Mouse (Mus musculus) retina, postnatal 7 days (tissue): ENCODE measurements around the gene Gadd45a.
"Not testable (repeated sequence)": the region's sequence is repeated elsewhere in the genome, so short reads cannot be mapped to it uniquely, and the experiment has no call there.

ENCODE experiments used
- DNase-seq: peaks from one replicate; pipeline ENCODE4 v3.0.0-alpha.2; 2012; ENCODE audit warnings: low read depth, low spot score

Gadd45a gene

DNA sequence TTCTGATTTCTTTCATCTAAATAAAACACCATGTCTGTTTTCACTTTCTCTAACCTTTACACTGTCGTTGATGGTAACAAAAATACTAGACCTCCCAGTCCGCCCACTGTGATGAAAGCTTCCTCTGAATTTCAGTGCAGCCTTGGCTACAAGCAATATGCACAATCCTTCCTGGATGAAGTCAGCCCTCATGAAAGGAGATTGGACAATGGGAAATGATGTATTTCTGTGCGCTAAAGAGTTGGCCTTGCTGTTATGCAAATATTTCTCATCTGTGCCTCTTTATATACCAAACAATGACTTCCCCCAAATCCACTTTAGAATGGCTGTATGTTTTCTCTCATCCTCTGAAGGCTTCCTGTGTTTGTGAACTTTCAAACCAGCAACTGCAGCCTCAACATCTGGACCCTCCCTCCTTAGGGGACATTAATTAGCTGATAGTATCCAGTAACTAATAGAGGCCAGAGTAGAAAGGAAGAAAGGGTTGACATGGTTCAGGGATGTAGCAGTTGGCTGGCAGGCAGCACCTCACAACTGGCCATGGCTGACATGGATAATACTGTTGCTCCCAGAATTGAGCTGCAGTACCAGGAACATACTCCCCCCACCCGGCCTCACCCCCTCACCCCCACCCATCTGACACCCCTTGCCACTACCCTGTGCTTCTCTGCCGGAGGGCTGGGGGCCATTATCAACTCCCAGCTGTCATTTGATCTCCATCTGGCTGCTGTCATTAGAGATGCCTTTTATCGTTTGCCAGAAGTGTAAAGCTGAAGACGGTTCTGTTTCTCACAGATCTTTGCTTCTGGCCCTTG lies 11.8 kb upstream of the Gadd45a start:
- no peak for DNase-seq

DNA sequence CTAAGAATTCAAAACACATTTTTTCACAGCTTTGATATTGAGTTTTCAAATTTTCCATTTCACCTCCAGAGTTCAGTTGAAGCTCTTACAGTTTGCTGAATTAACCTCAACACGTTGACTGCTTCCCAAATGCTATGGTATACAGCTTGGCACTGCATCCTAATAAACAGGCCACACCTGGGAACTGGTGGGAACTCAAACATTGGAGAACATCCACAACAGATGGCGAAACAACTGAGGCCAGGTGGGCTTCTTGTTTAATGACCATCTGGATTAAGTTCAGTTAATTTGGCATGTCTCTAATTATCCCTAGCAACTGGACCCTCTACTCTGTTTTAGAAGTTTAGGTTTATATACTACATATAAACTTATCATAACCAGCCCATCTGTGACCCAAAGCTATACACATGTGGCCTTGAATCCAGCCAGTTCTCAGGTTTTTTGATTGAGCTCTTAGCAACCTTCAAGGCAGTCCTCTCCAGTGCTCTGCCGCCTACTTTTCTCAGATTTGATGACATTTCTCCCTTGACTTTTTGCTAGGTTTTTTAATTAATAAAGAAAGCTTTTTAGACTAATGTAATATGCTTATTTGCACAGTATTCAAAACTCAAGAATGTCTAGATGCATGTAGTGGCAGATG lies 10.9 kb upstream of the Gadd45a start:
- no peak for DNase-seq

GRCm38 (mm10) chr6:67046937-67047336 lies 9.7 kb upstream of the Gadd45a start:
- DNase-seq = no peak

DNA sequence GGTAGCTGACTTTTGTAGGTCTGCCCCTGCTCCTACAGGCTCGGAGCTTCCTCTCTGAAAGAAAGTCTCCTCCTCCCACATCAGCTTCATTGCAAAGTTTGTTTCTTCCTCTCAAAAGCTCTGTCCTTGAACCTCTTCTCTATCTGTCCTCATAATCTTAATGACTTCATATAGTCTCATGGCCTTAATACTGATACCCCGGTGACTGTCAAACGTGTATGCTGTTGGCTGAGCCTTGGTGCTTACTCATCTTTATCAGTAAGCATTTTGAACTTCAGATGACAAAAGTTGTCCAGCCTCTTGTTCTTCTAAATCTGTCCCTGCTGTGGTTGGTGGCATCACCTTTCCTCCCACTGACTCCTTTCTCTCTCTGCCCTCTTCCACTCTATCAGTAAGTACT lies 8.2 kb upstream of the Gadd45a start:
- no peak for DNase-seq

DNA sequence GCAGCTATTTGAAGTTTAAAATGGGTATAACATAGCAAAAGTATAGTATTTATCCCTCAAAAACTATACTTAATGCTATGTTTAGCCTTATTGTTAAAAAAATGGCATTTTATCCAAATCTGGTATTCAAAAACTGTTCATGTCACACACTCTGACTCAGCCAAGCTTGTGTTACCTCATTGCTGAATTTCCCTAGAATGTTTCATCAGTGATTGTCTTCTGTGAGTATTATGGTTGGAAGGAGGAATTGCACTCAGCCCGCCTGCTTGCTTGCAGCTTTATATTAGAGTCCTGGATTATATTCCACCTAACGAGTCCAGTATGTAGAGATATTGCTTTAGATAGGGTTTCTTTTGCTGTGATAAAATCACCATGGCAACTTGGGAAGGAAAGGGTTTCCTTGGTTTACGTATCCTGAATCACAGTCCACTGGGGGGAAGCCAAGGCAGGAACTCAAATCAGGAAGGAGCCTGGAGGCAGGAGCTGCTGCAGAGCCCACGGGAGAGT lies 3.7 kb upstream of the Gadd45a start:
- no peak for DNase-seq

DNA sequence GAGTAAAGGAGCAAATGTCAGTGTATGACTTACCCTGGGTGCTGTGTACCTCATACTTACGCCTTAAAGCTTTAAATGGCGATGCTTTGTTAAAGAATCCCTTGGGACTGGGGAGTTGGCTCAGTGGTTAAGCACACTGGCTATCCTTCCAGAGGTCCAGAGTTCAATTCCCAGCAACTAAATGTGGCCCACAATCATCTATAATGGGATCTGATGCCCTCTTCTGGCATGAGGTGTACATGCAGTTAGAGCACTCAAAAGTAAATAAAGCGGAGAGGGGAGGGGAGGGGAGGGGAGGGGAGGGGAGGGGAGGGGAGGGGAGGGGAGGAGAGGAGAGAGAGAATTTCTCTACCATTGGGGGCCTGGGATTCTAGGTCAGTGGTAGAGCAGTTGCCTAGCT lies 1.7 kb upstream of the Gadd45a start:
- DNase-seq = no peak

- peak; percentile 75 for DNase-seq
Measured at GRCm38 (mm10) chr6:67036356-67036811, 873 bp downstream of the Gadd45a start.

DNA sequence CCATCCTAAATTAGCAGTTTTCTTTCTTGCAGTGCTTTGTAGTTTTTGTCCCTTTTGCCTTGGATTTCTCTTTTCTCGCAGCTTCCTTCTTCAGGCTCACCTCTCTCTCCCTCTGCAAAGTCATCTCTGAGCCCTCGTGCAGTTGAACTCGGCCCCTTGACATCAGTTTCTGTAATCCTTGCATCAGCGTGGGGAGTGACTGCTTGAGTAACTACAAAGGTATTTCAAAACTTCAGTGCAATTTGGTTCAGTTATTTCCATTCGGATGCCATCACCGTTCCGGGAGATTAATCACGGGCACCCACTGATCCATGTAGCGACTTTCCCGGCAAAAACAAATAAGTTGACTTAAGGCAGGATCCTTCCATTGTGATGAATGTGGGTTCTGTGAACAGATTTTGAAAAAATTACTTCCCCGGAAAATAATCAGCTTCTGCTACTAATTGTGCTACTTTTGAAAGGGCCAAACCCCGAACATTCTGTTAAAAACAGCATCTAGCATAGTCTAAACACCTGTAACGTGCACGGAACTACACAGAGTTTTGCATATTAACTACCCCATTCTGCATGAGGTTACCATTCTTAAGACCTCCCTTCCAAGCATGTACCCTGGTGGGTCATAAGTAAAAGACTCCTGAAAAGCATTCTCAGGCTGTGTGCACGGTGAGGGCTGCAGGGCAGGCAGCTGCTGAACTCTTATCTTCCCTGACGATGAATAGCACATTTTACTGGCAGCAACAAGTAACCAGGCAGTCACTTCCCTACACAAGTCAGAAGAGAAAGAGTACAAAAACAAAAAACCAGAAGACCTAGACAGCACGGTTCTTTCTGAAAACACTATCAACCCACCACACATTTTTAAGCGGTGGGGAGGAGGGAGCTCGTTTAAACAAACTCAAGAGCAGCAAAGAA lies 1.6 kb downstream of the Gadd45a start:
- no peak for DNase-seq

DNA sequence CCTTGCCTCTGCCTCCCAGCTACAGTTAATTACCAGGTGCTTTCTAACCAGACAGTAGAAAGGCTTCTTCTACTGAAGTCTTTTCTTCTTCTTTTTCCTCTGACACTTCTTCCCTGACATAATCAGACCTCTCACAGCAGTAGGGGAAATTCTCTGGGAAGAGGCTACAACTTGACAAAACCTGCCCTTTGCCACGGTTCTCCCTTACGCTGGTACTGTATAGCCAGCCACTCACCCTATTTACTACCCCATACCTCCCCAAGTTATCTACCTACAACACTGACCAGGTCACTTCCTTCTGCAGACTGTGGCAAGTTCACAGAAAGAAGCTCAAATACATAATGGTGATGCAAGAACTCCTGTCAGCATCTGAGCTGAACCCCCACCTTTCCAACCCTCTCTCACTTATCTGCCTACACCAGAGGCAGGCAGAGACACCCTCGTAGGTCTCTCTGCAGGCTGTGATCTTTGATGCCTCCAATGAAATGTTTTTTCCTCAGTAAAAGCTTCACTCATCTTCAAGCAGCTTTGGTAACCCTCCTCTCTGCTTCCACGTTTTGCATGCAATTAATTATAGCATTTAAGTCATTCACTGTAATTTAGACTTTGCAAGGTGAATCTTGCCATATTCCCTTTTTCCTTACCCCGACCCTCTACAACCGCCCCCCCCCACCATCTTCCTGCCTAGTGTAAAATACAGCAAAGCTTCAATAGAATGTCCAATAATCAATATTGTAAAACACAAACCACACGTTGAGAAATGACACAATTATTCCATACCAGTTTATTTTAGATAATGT lies 2.7 kb downstream of the Gadd45a start:
- no peak for DNase-seq

DNA sequence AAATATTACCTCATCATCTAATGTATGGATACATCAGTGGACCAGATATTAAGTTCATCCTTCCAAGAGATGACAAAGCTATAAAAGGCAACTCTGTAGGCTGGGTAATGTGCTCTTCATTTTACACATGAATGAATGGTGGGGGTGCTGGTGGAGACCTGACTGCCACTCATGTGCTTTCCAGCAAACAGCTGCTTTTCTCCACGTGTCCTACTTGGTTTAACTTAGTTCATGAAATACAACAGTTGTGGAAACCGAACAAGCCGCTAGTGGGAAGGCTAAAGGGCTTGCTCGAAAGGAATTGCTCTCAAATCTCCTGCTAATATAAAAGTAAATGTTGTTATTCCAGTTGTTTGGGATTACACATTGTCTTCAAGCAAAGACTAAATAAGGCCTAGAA lies 3.7 kb downstream of the Gadd45a start:
- no peak for DNase-seq

DNA sequence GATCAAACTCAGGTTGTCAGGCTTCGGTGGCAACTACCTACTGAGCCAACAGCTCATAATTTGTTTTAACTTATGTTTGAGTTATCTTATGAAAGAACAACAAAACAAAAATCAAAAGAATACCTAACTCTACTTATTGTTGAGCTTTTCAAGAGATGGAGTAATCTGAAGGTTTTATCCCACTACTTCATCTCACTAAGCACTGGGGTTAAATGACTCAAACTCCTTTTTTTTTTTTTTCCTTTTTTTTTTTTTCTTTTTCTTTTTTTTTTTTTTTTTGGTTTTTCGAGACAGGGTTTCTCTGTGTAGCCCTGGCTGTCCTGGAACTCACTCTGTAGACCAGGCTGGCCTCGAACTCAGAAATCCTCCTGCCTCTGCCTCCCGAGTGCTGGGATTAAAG lies 4.3 kb downstream of the Gadd45a start:
- not testable (repeated sequence) for DNase-seq

GRCm38 (mm10) chr6:67032551-67032950 lies 4.7 kb downstream of the Gadd45a start:
- DNase-seq = not testable (repeated sequence)

DNA sequence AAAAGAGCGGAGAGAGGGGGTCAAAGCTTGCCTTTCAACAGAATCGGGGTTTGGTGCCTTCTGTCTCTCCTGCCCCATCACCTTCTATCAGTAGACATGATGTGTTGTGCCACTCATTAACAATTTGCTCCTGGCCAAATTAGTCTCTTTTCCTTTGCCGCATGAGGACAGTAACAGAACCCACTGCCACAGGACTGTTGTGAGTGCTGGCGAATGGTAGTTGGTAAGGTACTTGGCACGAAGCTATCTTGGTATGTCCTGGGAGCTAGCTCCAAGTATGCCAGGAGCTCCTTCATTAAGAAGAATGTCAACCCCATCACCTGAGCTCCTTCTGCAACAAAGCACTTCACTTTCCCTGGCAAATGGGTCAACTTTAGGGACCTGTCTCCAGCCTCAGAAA lies 6.4 kb downstream of the Gadd45a start:
- DNase-seq = no peak

DNA sequence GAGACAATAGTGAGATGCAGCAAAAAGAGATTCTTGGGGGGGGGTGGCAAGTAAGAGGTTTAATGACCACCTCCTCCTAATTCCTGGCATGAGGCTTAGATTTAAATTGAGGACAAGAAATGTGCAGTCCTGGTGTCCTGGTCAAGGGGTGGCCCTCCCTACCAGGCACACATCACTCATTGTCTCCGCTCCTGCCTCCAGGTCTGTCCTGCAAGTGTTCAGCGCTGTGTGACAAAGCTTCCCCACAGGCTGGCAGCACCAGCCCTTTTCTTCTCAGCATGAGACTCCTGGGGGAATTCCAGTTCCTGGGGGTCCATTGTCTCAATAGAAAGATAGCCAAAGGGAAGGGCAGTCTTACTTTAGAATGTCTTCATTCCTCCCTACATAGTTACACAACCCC lies 6.8 kb downstream of the Gadd45a start:
- DNase-seq = no peak

- DNase-seq = no peak
Measured at GRCm38 (mm10) chr6:67029987-67030386, 7.3 kb downstream of the Gadd45a start.

DNA sequence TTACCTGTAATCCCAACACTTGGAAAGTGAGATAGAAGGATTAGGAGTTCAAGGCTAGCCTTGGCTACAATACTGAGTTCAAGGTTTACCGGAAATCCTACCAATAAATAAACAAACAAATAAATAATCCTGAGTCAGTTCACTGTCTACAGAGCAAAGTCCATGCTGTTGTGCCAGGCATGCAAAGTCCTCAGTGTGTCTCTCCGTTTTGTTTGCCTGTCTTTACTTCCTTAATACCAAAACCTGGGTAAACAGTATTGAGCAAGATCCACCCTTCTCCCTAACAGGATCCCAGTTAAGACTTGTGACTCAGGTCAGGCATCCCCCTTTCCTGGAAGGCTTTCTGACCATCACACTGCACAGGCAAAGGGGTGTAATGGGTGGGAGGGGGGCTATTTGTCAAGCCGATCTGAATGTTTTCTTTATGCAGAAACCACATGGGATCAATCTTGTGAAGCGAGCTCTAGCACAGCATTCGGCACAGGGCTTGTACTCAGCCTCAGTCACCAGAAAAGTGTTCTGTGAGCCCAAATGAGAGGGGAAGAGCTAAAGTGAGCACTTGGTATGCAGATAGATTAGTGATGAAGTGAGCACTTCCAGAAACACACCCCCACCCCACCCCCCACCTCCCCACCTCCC lies 7.8 kb downstream of the Gadd45a start:
- DNase-seq = no peak

- DNase-seq = no peak
Measured at GRCm38 (mm10) chr6:67027438-67028142, 9.7 kb downstream of the Gadd45a start.

DNA sequence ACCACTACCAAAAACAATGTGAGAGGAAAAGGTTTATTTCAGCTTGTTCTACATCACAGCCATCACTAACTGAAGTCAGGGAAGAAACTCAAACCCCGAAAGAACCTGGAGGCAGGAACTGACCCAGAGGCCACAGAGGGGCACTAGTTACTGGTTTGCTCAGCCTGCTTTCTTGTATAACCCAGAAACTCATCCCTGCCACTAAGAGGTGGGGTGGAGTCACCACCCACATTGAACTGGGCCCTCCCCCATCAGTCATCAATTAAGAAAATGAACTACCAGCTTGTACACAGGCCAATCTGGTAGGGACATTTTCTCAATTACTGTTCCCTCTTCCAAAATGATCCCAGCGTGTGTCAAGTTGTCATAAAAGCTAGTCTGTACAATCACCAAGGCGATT lies 10.6 kb downstream of the Gadd45a start:
- DNase-seq = no peak

GRCm38 (mm10) chr6:67023729-67024128 lies 13.5 kb downstream of the Gadd45a start:
- no peak for DNase-seq

DNA sequence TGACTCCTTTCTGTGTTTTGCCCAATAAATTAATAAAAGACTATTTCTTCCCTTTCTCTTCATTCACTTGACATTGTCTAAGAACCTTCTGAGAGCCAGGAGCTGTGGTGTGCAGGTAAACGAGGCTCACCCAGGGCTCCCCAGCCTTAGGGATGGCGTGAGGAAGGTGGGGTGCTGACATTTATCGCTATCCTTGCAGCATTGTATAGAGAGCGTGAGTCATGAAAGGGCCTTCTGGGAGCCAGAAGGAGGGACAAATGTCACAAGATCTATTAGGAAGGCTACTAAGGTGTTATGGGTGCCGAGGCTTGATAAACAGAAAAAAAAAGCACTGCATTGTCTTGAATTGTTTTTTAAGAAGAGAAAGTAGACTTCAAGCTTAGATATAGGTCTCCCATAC lies 15.9 kb downstream of the Gadd45a start:
- DNase-seq = no peak
